Mouse (Mus musculus): ENCODE data around the gene Dnm3.

DNA sequence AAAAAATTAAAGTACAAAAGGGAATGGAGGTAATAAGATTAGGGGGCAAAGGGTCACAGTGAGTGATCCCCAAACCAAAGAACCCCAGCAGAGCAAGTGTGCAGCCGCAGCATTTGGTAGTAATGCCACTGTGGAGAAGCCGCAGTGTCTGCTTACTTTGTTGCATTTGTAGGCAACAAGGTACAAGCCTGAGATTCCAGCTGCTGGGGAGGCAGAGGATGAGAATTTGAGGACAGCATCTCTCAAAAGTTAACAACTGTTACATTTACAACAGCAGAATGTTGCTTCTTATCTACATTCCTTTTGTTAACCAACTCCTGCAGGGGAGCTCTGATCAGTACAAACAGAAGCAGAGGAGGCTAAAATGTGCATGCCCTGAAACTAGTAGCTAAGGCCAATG is 267.3 kb downstream of the Dnm3 start:
- TF ChIP-seq POLR2A (IDR thresholded peaks at IDR 0.05; ENCODE audit: insufficient read depth, low read depth, low read length) (no peak), EP300 (IDR thresholded peaks at IDR 0.05; ENCODE audit: insufficient read depth, low read depth, low read length) (no peak)

Data from heart, adult 2 months (tissue).